Mouse (Mus musculus) heart, embryonic 15.5 days (tissue): ENCODE results near the gene Camta1. TPM values are rescaled to one million over a fixed set of nuclear protein-coding genes. Genes with fewer than 3 reads are reported as not detected.

Experiments
- ATAC-seq: fragments of 200-750 bp; cut with Nextera tagmentation; replicated peaks from 2 replicates; pipeline ENCODE4 v1.8.0; 2017; ENCODE audit warnings: low read depth, moderate TSS enrichment; ENCODE audit not compliant: insufficient number of reproducible peaks, insufficient read depth, low FRiP score
- H3K27ac ChIP-seq: fragments of 300-500 bp; sonication (generic); 2 replicates; pipeline ENCODE4 v1.5.1; 2015; ENCODE audit warnings: mild to moderate bottlenecking, inconsistent platforms
- H3K27me3 ChIP-seq: fragments of 300-500 bp; sonication (generic); 2 replicates; pipeline ENCODE4 v1.6.1; 2015; ENCODE audit warnings: inconsistent platforms
- H3K36me3 ChIP-seq: fragments of 300-500 bp; sonication (generic); 2 replicates; pipeline ENCODE4 v1.6.1; 2015; ENCODE audit warnings: mild to moderate bottlenecking, inconsistent platforms
- H3K4me1 ChIP-seq: fragments of 300-500 bp; sonication (generic); replicated peaks from 2 replicates; pipeline ENCODE4 v1.6.1; 2015; ENCODE audit warnings: inconsistent platforms
- H3K4me2 ChIP-seq: fragments of 300-500 bp; sonication (generic); 2 replicates; pipeline ENCODE4 v1.6.1; 2015; ENCODE audit warnings: inconsistent platforms, mild to moderate bottlenecking, moderate library complexity
- H3K4me3 ChIP-seq: fragments of 300-500 bp; sonication (generic); 2 replicates; pipeline ENCODE4 v1.5.1; 2015; ENCODE audit warnings: mild to moderate bottlenecking, inconsistent platforms
- H3K9ac ChIP-seq: fragments of 300-500 bp; sonication (generic); 2 replicates; pipeline ENCODE4 v1.6.1; 2015; ENCODE audit warnings: mild to moderate bottlenecking, inconsistent platforms
- H3K9me3 ChIP-seq: fragments of 300-500 bp; sonication (generic); replicated peaks from 2 replicates; pipeline ENCODE4 v1.6.1; 2016; ENCODE audit warnings: inconsistent platforms
- WGBS: fragments of 180-500 bp; shearing (Covaris S2); methylation state at CpG from one replicate; pipeline ENCODE4 v1.1.7; 2015; ENCODE audit warnings: mixed read lengths; 5-methylcytosine and 5-hydroxymethylcytosine counted together
- polyA plus RNA-seq: library from polyadenylated mRNA; unstranded; fragments of >200 nt; fragmentation: Nextera tagmentation; extraction: Ambion mirVana; gene quantifications from 2 replicates; pipeline ENCODE4 v1.2.1, GENCODE M21; 2015

Camta1 gene
- polyA plus RNA-seq, 1 experiment from 2014 or later: 165 TPM

DNA sequence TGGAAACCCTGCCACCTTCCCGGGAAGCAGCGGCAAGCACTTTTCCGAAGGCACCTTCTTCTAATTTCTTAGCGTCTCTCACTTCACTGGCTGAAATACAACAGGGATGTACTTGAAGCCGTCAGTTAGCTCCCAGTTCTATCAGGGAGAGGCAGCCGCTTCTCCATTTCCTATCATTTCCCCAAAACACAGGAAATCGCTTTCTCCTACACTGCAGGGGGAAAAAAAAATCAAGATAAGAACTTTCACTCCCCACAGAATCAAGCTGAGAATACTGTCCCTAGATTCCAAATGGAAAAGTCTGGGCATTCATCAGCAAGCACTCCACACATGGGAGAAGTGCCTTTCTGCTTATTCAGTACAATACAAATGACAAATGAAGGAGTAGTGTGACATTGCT lies 2.4 kb downstream of the Camta1 start:
- ATAC-seq: no peak
- Histone ChIP-seq H3K36me3 (no peaks in the 10 kb centered on the region), H3K9ac (no peak overlapping the region), H3K27me3 (no peaks in the 10 kb centered on the region), H3K4me2 (peak overlapping the region; percentile 35), H3K9me3 (no peaks in the 10 kb centered on the region), H3K4me3 (0 out of 2 replicates have a peak overlapping the region, but pooled peaks have one; percentile 7), H3K27ac (no peak overlapping the region), H3K4me1 (peaks cover 29% of the 10 kb centered on the region)
- WGBS: 43% methylated on average over 7 of the region's 7 CpGs

- Histone ChIP-seq H3K4me2 (no peak overlapping the region), H3K9ac (no peak overlapping the region), H3K4me1 (peaks cover 32% of the 10 kb centered on the region), H3K27me3 (no peaks in the 10 kb centered on the region), H3K27ac (no peak overlapping the region), H3K36me3 (no peaks in the 10 kb centered on the region), H3K4me3 (no peak overlapping the region), H3K9me3 (no peaks in the 10 kb centered on the region)
- no peak for ATAC-seq
- 59% methylated on average over 3 of the region's 3 CpGs for WGBS
Observed at GRCm38 (mm10) chr4:151853949-151854348, 7.7 kb downstream of the Camta1 start.

GRCm38 (mm10) chr4:151851179-151851578 lies 10.5 kb downstream of the Camta1 start:
- Histone ChIP-seq H3K9ac (no peak overlapping the region), H3K27me3 (no peaks in the 10 kb centered on the region), H3K9me3 (no peaks in the 10 kb centered on the region), H3K4me1 (peaks cover 26% of the 10 kb centered on the region), H3K4me2 (peak overlapping the region; percentile 34), H3K27ac (peak overlapping the region; percentile 77), H3K36me3 (no peaks in the 10 kb centered on the region), H3K4me3 (no peak overlapping the region)
- WGBS: 32% methylated on average over 2 of the region's 2 CpGs
- 0 out of 2 replicates have a peak, but pooled peaks have one; percentile 53 for ATAC-seq

DNA sequence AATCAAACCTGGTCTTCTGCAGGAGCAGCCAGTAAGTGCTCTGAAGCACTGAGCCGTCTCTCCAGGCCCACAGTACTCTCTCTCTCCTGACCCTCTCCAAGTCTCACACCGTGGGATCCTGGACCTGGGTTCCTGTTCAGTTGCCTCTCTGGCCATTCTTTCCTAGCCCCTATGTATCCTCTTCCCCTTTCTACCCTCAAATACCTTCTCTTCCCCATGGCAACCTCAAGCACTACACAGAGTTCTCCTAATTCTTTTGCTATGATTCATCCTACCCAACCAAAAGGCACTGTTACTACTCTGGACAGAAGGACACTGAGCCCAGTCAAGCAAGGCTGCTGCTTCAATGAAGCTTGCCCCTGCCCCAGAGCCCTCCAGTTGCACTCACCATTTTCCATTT lies 19.1 kb downstream of the Camta1 start:
- no peak overlapping the region for H3K4me3 ChIP-seq
- peaks cover 23% of the 10 kb centered on the region for H3K4me1 ChIP-seq
- H3K36me3 ChIP-seq: no peaks in the 10 kb centered on the region
- 66% methylated on average over 2 of the region's 2 CpGs for WGBS
- ATAC-seq: no peak
- H3K9ac ChIP-seq: no peak overlapping the region
- no peaks in the 10 kb centered on the region for H3K9me3 ChIP-seq
- H3K27me3 ChIP-seq: no peaks in the 10 kb centered on the region
- H3K27ac ChIP-seq: no peak overlapping the region
- H3K4me2 ChIP-seq: no peak overlapping the region

GRCm38 (mm10) chr4:151838518-151838917 lies 23.2 kb downstream of the Camta1 start:
- peaks cover 17% of the 10 kb centered on the region for H3K4me1 ChIP-seq
- H3K9ac ChIP-seq: no peak overlapping the region
- no peak for ATAC-seq
- WGBS: 64% methylated on average over 2 of the region's 2 CpGs
- H3K36me3 ChIP-seq: no peaks in the 10 kb centered on the region
- H3K9me3 ChIP-seq: no peaks in the 10 kb centered on the region
- no peak overlapping the region for H3K4me2 ChIP-seq
- no peaks in the 10 kb centered on the region for H3K27me3 ChIP-seq
- no peak overlapping the region for H3K27ac ChIP-seq
- H3K4me3 ChIP-seq: no peak overlapping the region

DNA sequence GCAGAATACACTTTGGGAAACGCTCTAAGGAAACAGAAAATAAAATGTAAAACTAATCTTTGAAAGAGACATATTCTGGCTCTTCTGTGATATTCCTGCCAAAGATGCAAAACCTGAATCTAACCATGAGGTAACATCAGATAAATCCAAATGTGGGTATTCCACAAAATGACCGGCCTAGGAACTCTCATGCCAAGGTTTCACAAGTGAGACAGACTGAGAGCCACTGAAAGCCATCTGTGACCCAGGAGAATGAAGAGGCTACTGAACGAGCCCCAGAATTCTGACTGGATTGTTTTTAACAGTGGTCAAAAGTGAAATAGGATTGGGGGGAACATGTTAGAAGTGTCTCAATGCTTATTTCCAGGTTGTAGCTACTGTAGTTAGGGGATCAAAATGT lies 25.8 kb downstream of the Camta1 start:
- Histone ChIP-seq H3K9ac (no peak overlapping the region), H3K27me3 (no peaks in the 10 kb centered on the region), H3K36me3 (no peaks in the 10 kb centered on the region), H3K4me1 (peaks cover 9% of the 10 kb centered on the region; the same call in 1 of the 2 replicates), H3K9me3 (no peaks in the 10 kb centered on the region), H3K4me2 (no peak overlapping the region), H3K4me3 (no peak overlapping the region), H3K27ac (no peak overlapping the region)
- no peak for ATAC-seq
- WGBS: 87% methylated on average over 3 of the region's 3 CpGs

- H3K4me2 ChIP-seq: no peak overlapping the region
- no peaks in the 10 kb centered on the region for H3K36me3 ChIP-seq
- peaks cover 2% of the 10 kb centered on the region; the same call in 1 of the 2 replicates for H3K4me1 ChIP-seq
- no peaks in the 10 kb centered on the region for H3K9me3 ChIP-seq
- H3K27ac ChIP-seq: no peak overlapping the region
- no peak overlapping the region for H3K4me3 ChIP-seq
- ATAC-seq: no peak
- 94% methylated on average over 10 of the region's 10 CpGs for WGBS
- H3K9ac ChIP-seq: no peak overlapping the region
- H3K27me3 ChIP-seq: no peaks in the 10 kb centered on the region
Observed at GRCm38 (mm10) chr4:151834536-151834935, 27.1 kb downstream of the Camta1 start.

GRCm38 (mm10) chr4:151833940-151834449 lies 27.7 kb downstream of the Camta1 start:
- Histone ChIP-seq H3K27me3 (no peaks in the 10 kb centered on the region), H3K9ac (no peak overlapping the region), H3K27ac (no peak overlapping the region), H3K4me2 (no peak overlapping the region), H3K36me3 (no peaks in the 10 kb centered on the region), H3K9me3 (no peaks in the 10 kb centered on the region), H3K4me3 (no peak overlapping the region), H3K4me1 (no peaks in the 10 kb centered on the region)
- no peak for ATAC-seq
- 81% methylated on average over 7 of the region's 7 CpGs for WGBS

GRCm38 (mm10) chr4:151827840-151828239 lies 33.8 kb downstream of the Camta1 start:
- ATAC-seq: no peak
- no peaks in the 10 kb centered on the region for H3K36me3 ChIP-seq

GRCm38 (mm10) chr4:151827356-151827755 lies 34.3 kb downstream of the Camta1 start:
- Histone ChIP-seq H3K27me3 (no peaks in the 10 kb centered on the region), H3K9ac (no peak overlapping the region), H3K36me3 (no peaks in the 10 kb centered on the region), H3K4me1 (peaks cover 9% of the 10 kb centered on the region), H3K4me2 (no peak overlapping the region), H3K9me3 (no peaks in the 10 kb centered on the region), H3K27ac (no peak overlapping the region), H3K4me3 (no peak overlapping the region)
- no peak for ATAC-seq

More at GRCm38 (mm10) chr4:151827840-151828239, 33.8 kb downstream of the Camta1 start:
- WGBS: 89% methylated on average over 3 of the region's 3 CpGs
- Histone ChIP-seq H3K4me3 (no peak overlapping the region), H3K27me3 (no peaks in the 10 kb centered on the region), H3K4me1 (peaks cover 8% of the 10 kb centered on the region), H3K9ac (no peak overlapping the region), H3K4me2 (no peak overlapping the region), H3K27ac (no peak overlapping the region), H3K9me3 (no peaks in the 10 kb centered on the region)

DNA sequence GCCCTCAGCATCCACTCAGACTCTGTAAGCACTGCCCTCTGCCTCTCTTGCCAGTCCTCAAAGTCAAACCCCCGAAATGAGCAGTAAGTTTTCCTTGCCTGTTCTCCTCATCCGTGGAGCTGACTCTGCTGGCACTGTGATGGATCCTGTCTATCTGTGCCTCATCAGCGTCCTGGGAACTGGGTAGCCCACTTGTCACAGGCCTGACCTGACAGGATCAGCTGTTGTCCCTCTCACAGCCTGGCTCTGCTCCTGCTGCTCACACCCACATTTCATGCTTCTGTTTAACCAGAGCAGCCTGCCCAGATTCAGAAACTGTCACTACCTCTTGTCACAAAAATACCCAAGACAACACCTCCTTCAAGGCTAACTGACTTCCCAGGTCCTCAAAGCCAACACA lies 37.7 kb downstream of the Camta1 start:
- no peak overlapping the region for H3K4me3 ChIP-seq
- no peak overlapping the region for H3K9ac ChIP-seq
- no peaks in the 10 kb centered on the region for H3K9me3 ChIP-seq
- ATAC-seq: no peak
- no peaks in the 10 kb centered on the region for H3K36me3 ChIP-seq
- no peak overlapping the region for H3K27ac ChIP-seq
- WGBS: 37% methylated on average over 3 of the region's 3 CpGs
- peaks cover 9% of the 10 kb centered on the region for H3K4me1 ChIP-seq
- no peak overlapping the region for H3K4me2 ChIP-seq
- no peaks in the 10 kb centered on the region for H3K27me3 ChIP-seq

DNA sequence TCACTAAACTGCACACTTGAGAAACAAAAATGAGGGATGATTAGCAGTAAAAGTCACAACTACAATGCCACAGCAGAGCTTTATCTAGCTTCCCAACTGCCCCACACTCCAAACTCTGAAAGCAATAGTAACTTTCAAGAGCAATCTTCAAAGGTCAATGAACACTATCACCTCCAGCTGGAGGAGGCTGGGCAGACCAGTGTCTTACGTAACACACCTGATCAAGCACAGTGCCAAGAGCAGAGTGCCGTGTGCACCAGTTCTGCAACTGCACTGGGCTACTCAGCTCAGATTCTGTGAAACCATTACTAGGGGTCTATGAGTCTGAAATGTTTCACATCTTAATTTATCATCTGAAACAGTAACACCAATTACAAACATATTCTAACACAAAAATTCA lies 38.7 kb downstream of the Camta1 start:
- Histone ChIP-seq H3K9ac (no peak overlapping the region), H3K36me3 (no peaks in the 10 kb centered on the region), H3K9me3 (no peaks in the 10 kb centered on the region), H3K4me2 (no peak overlapping the region), H3K4me3 (no peak overlapping the region), H3K4me1 (peaks cover 17% of the 10 kb centered on the region), H3K27me3 (no peaks in the 10 kb centered on the region), H3K27ac (no peak overlapping the region)
- WGBS: 44% methylated on average over 2 of the region's 2 CpGs
- no peak for ATAC-seq
